Mouse (Mus musculus) CH12.LX (cell line): ENCODE data around the gene Upf3b. TPM values are rescaled to one million over a fixed set of nuclear protein-coding genes. Genes with fewer than 3 reads are reported as not detected.
A peak's percentile ranks its signal among the peaks of the same experiment; 100 is the strongest.

Experiments
- DNase-seq: peaks from one replicate; pipeline ENCODE4 v3.0.0-alpha.2; 2013; ENCODE audit errors: extremely low read depth
- H3K27ac ChIP-seq: 2 replicates; pipeline ENCODE4 v1.5.1; 2012; ENCODE audit warnings: low read depth, mild to moderate bottlenecking, control low read depth, moderate library complexity; ENCODE audit not compliant: insufficient read depth
- H3K27me3 ChIP-seq: replicated peaks from 2 replicates; pipeline ENCODE3; 2012; ENCODE audit warnings: inconsistent platforms
- H3K36me3 ChIP-seq, 2 experiments: replicated peaks in 1 of 2; 2 replicates each; pipeline versions ENCODE3 to v1.6.1; 2012; ENCODE audit warnings: inconsistent platforms in 1 of 2, low read length in 1 of 2, mild to moderate bottlenecking in 1 of 2, mixed read lengths in 1 of 2, moderate library complexity in 1 of 2; ENCODE audit not compliant: control insufficient read depth in 1 of 2, insufficient read depth in 1 of 2
- H3K4me1 ChIP-seq, 2 experiments: 2 replicates each; pipeline ENCODE4 v1.6.1; 2012; ENCODE audit warnings: inconsistent platforms in 1 of 2, moderate library complexity in 1 of 2; ENCODE audit not compliant: insufficient read depth in 2 of 2, control insufficient read depth in 1 of 2
- H3K4me2 ChIP-seq: 2 replicates; pipeline ENCODE4 v1.6.1; 2012; ENCODE audit warnings: low read depth, mild to moderate bottlenecking, control low read depth; ENCODE audit not compliant: poor library complexity, insufficient read depth, severe bottlenecking
- H3K4me3 ChIP-seq, 3 experiments: fragments of 150-350 bp in 1 of 3; sonication (generic) in 1 of 3; replicated peaks in 1 of 3; 2 replicates each; pipeline versions ENCODE3 to v1.5.1; 2011 to 2012; ENCODE audit warnings: low read depth in 2 of 3, low read length in 2 of 3, mild to moderate bottlenecking in 2 of 3, moderate library complexity in 2 of 3, control low read depth in 1 of 3, improper control_type of control experiment in 1 of 3, inconsistent platforms in 1 of 3, mixed read lengths in 1 of 3; ENCODE audit not compliant: poor library complexity in 1 of 3
- H3K79me2 ChIP-seq: replicated peaks from 2 replicates; pipeline ENCODE4 v1.6.1; 2012; ENCODE audit warnings: mild to moderate bottlenecking, moderate library complexity; ENCODE audit not compliant: control insufficient read depth, poor library complexity, insufficient read depth, severe bottlenecking; ENCODE audit errors: extremely low read depth
- H3K9ac ChIP-seq: 2 replicates; pipeline ENCODE4 v1.6.1; 2012; ENCODE audit warnings: low read depth, mild to moderate bottlenecking, control low read depth, moderate library complexity; ENCODE audit not compliant: insufficient read depth
- H3K9me3 ChIP-seq: replicated peaks from 2 replicates; pipeline ENCODE3; 2012; ENCODE audit warnings: low read length, inconsistent platforms, mixed read lengths
- BHLHE40 ChIP-seq: IDR thresholded peaks from 2 replicates; pipeline ENCODE4 v1.6.1; 2011; ENCODE audit warnings: mild to moderate bottlenecking, low read depth, low read length, improper control_type of control experiment
- CHD1 ChIP-seq: IDR thresholded peaks from 2 replicates; pipeline ENCODE4 v1.6.1; 2012; ENCODE audit warnings: low read depth, low read length, improper control_type of control experiment, inconsistent platforms
- CTCF ChIP-seq, 2 experiments: IDR thresholded peaks in 1 of 2; conservative IDR thresholded peaks in 1 of 2; 2 replicates each; pipeline ENCODE4 v1.5.1; 2011 to 2012; ENCODE audit warnings: low read depth in 2 of 2, low read length in 2 of 2, improper control_type of control experiment in 1 of 2, inconsistent platforms in 1 of 2, mild to moderate bottlenecking in 1 of 2, moderate library complexity in 1 of 2
- E2F4 ChIP-seq: IDR thresholded peaks from 2 replicates; pipeline ENCODE4 v1.6.1; 2011; ENCODE audit warnings: low read depth, low read length, improper control_type of control experiment; ENCODE audit not compliant: insufficient replicate concordance
- EP300 ChIP-seq: IDR thresholded peaks from 2 replicates; pipeline ENCODE4 v1.6.1; 2011; ENCODE audit warnings: low read length, improper control_type of control experiment
- ETS1 ChIP-seq: conservative IDR thresholded peaks from 2 replicates; pipeline ENCODE4 v1.6.1; 2012; ENCODE audit warnings: low read depth, mild to moderate bottlenecking, inconsistent platforms, low read length, improper control_type of control experiment, moderate library complexity
- GABPA ChIP-seq: IDR thresholded peaks from 2 replicates; pipeline ENCODE4 v1.6.1; 2012; ENCODE audit warnings: low read depth, low read length, improper control_type of control experiment, inconsistent platforms; ENCODE audit not compliant: insufficient replicate concordance
- HCFC1 ChIP-seq: IDR thresholded peaks from 2 replicates; pipeline ENCODE4 v1.6.1; 2012; ENCODE audit warnings: low read depth, mild to moderate bottlenecking, inconsistent platforms, low read length, improper control_type of control experiment
- IRF4 ChIP-seq: IDR thresholded peaks from 2 replicates; pipeline ENCODE4 v1.6.1; 2014; ENCODE audit warnings: low read depth, mild to moderate bottlenecking, inconsistent platforms, low read length, improper control_type of control experiment
- JUND ChIP-seq: conservative IDR thresholded peaks from 2 replicates; pipeline ENCODE4 v1.6.1; 2011; ENCODE audit warnings: low read depth, low read length, improper control_type of control experiment
- MEF2A ChIP-seq: IDR thresholded peaks from 2 replicates; pipeline ENCODE4 v1.6.1; 2014; ENCODE audit warnings: low read depth, mild to moderate bottlenecking, inconsistent platforms, low read length, improper control_type of control experiment, borderline replicate concordance
- MXI1 ChIP-seq: IDR thresholded peaks from 2 replicates; pipeline ENCODE4 v1.6.1; 2011; ENCODE audit warnings: mild to moderate bottlenecking, low read depth, low read length, improper control_type of control experiment
- MYC ChIP-seq: IDR thresholded peaks from 2 replicates; pipeline ENCODE4 v1.6.1; 2011; ENCODE audit warnings: low read depth, mild to moderate bottlenecking, improper control_type of control experiment, low read length
- NELFE ChIP-seq: IDR thresholded peaks from 2 replicates; pipeline ENCODE4 v1.6.1; 2011; ENCODE audit warnings: low read depth, low read length, improper control_type of control experiment
- NRF1 ChIP-seq: IDR thresholded peaks from 2 replicates; pipeline ENCODE4 v1.6.1; 2014; ENCODE audit warnings: low read depth, mild to moderate bottlenecking, inconsistent platforms, low read length, improper control_type of control experiment, moderate library complexity
- PAX5 ChIP-seq: IDR thresholded peaks from 2 replicates; pipeline ENCODE4 v1.6.1; 2012; ENCODE audit warnings: low read length, inconsistent platforms, mixed read lengths
- POLR2A ChIP-seq: IDR thresholded peaks from 2 replicates; pipeline ENCODE4 v1.6.1; 2011; ENCODE audit warnings: low read depth, mild to moderate bottlenecking, improper control_type of control experiment, low read length
- POLR2AphosphoS2 ChIP-seq: IDR thresholded peaks from 2 replicates; pipeline ENCODE4 v1.6.1; 2011; ENCODE audit warnings: low read depth, low read length, improper control_type of control experiment
- RAD21 ChIP-seq: IDR thresholded peaks from 2 replicates; pipeline ENCODE4 v1.6.1; 2011; ENCODE audit warnings: low read depth, mild to moderate bottlenecking, low read length, improper control_type of control experiment, moderate library complexity
- SIN3A ChIP-seq: IDR thresholded peaks from 2 replicates; pipeline ENCODE4 v1.6.1; 2012; ENCODE audit warnings: low read length, improper control_type of control experiment, inconsistent platforms
- SMC3 ChIP-seq: IDR thresholded peaks from 2 replicates; pipeline ENCODE4 v1.6.1; 2011; ENCODE audit warnings: low read depth, low read length, improper control_type of control experiment
- TBP ChIP-seq: conservative IDR thresholded peaks from 2 replicates; pipeline ENCODE4 v1.6.1; 2011; ENCODE audit warnings: low read depth, low read length, improper control_type of control experiment
- UBTF ChIP-seq: IDR thresholded peaks from 2 replicates; pipeline ENCODE4 v1.6.1; 2012; ENCODE audit warnings: low read depth, mild to moderate bottlenecking, inconsistent platforms, low read length, improper control_type of control experiment, moderate library complexity
- USF1 ChIP-seq: IDR thresholded peaks from 2 replicates; pipeline ENCODE4 v1.6.1; 2014; ENCODE audit warnings: low read depth, mild to moderate bottlenecking, inconsistent platforms, low read length, improper control_type of control experiment
- USF2 ChIP-seq: conservative IDR thresholded peaks from 2 replicates; pipeline ENCODE4 v1.6.1; 2011; ENCODE audit warnings: low read depth, low read length, improper control_type of control experiment
- ZKSCAN1 ChIP-seq: IDR thresholded peaks from 2 replicates; pipeline ENCODE4 v1.6.1; 2012; ENCODE audit warnings: low read depth, inconsistent platforms, low read length, improper control_type of control experiment, borderline replicate concordance
- ZMIZ1 ChIP-seq: IDR thresholded peaks from 2 replicates; pipeline ENCODE4 v1.6.1; 2012; ENCODE audit warnings: low read depth, mild to moderate bottlenecking, inconsistent platforms, low read length, improper control_type of control experiment
- dilution Hi-C: fragments of 300-500 bp; cut with MboI; formaldehyde crosslinking; loops from 2 replicates; pipeline ENCODE4 v1.14.3; 2020; ENCODE audit warnings: low sequenced_read_pairs; ENCODE audit not compliant: extremely low pct_unique_long_range_greater_than_20kb, extremely low pct_ligation_motif_present
- in situ Hi-C: fragments of 300-500 bp; cut with MboI; formaldehyde crosslinking; loops from 3 replicates; pipeline ENCODE4 v1.14.3; 2019; ENCODE audit warnings: low sequenced_read_pairs, low pct_ligation_motif_present, low pct_unique_long_range_greater_than_20kb, mixed read lengths
- polyA plus RNA-seq: library from polyadenylated mRNA; unstranded; fragments of >175 nt; gene quantifications from 2 replicates; pipeline ENCODE4 v1.2.1, GENCODE M21; 2012; ENCODE audit warnings: low read depth; ENCODE audit not compliant: insufficient read length
- total RNA-seq, 2 experiments: library from RNA; depleted of rRNA; stranded (reverse); fragments of 300-350 nt in 1 of 2; fragments of >200 nt in 1 of 2; gene quantifications; 2 replicates each; pipeline ENCODE4 v1.2.3; 2012 to 2014

The Upf3b gene
- total and polyA plus RNA-seq, 3 experiments = 13.4 to 57.7 (median 14.2) TPM

DNA sequence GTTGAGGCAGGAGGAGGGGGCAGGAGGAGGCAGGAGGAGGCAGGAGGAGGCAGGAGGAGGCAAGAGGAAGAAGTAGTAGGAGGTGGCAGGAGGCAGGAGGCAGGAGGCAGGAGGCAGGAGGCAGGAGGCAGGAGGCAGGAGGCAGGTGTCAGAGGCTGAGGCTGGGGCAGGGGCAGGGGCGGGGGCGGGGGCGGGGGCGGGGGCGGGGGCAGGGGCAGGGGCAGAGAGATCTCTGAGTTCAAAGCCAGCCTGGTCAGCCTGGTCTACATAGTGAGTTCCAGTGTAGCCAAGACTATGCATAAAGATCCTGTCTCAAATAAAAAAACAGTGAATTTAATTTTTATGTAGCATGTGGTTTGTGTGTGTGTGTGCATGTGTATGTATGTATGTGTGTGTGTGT is 7.0 kb upstream of the Upf3b start:
- dilution Hi-C loops = no loop called here
- H3K4me2 ChIP-seq = no peak overlapping the region
- no peaks in the 10 kb centered on the region for H3K36me3 ChIP-seq
- peaks cover 17 to 18% of the 10 kb centered on the region in 2 experiments for H3K4me1 ChIP-seq
- DNase-seq = no peak
- no peaks in the 10 kb centered on the region for H3K27me3 ChIP-seq
- TF ChIP-seq MYC = no peak
- no peak for TF ChIP-seq ZKSCAN1
- TF ChIP-seq JUND = no peak
- no peak for TF ChIP-seq POLR2A
- TF ChIP-seq EP300 = no peak
- TF ChIP-seq RAD21 = no peak
- no peak for TF ChIP-seq UBTF
- no peak for TF ChIP-seq MXI1
- TF ChIP-seq SMC3 = no peak
- TF ChIP-seq GABPA = no peak
- TF ChIP-seq TBP = no peak
- TF ChIP-seq MEF2A = no peak
- TF ChIP-seq CTCF (conservative IDR thresholded peaks at IDR 0.05 in 1 of 2, IDR thresholded peaks at IDR 0.05 in 1 of 2; ENCODE audit: low read depth in 2 of 2, low read length in 2 of 2) = no peak
- TF ChIP-seq ETS1 = no peak
- TF ChIP-seq USF1 = no peak
- no peak for TF ChIP-seq PAX5
- no peak for TF ChIP-seq IRF4
- H3K27ac ChIP-seq = no peak overlapping the region
- H3K79me2 ChIP-seq = no peaks in the 10 kb centered on the region
- no peak overlapping the region for H3K4me3 ChIP-seq
- H3K9me3 ChIP-seq = peaks cover 3% of the 10 kb centered on the region
- H3K9ac ChIP-seq = no peak overlapping the region
- in situ Hi-C loops = no loop called here

- H3K9me3 ChIP-seq = no peaks in the 10 kb centered on the region
- peaks cover 6 to 7% of the 10 kb centered on the region in 2 experiments; a peak in 3 of 4 replicates for H3K4me1 ChIP-seq
- dilution Hi-C loops (no loop called here), in situ Hi-C loops (no loop called here)
- peaks cover 16% of the 10 kb centered on the region for H3K79me2 ChIP-seq
- TF ChIP-seq USF2 (no peak), PAX5 (no peak), NRF1 (no peak), ZMIZ1 (peak; percentile 99), POLR2AphosphoS2 (peak; percentile 61; the same call in 1 of the 2 replicates), BHLHE40 (0 out of 2 replicates have a peak, but pooled peaks have one; percentile 24), NELFE (peak; percentile 38; the same call in 1 of the 2 replicates), MXI1 (0 out of 2 replicates have a peak, but pooled peaks have one; percentile 6), HCFC1 (no peak), E2F4 (no peak), CHD1 (no peak), POLR2A (peak; percentile 61; the same call in 1 of the 2 replicates), SIN3A (no peak), ZKSCAN1 (no peak)
- no peak overlapping the region for H3K4me3 ChIP-seq
- no peak overlapping the region for H3K27ac ChIP-seq
- no peaks in the 10 kb centered on the region for H3K27me3 ChIP-seq
- H3K9ac ChIP-seq = no peak overlapping the region
- no peak overlapping the region for H3K4me2 ChIP-seq
- peaks cover 2 to 3% of the 10 kb centered on the region in 2 experiments for H3K36me3 ChIP-seq
- DNase-seq = no peak
Observed at GRCm38 (mm10) chrX:37110881-37111193, 715 bp upstream of the Upf3b start.
